Mouse (Mus musculus) cerebellum, adult 2 months (tissue): ENCODE results near the gene Klhdc4.

Experiments
- CTCF ChIP-seq: fragments of 200-500 bp; IDR thresholded peaks from 2 replicates; pipeline ENCODE4 v1.5.1; 2011; ENCODE audit warnings: low read depth, mild to moderate bottlenecking, control low read depth, low read length, moderate library complexity, borderline replicate concordance; ENCODE audit not compliant: insufficient read depth
- POLR2A ChIP-seq: fragments of 200-500 bp; IDR thresholded peaks from 2 replicates; pipeline ENCODE4 v1.6.1; 2011; ENCODE audit warnings: low read length, control low read depth, borderline replicate concordance; ENCODE audit not compliant: insufficient read depth

- TF ChIP-seq CTCF, result no peak
- TF ChIP-seq POLR2A, result no peak
Measured at GRCm38 (mm10) chr8:121843184-121843733, 13.9 kb upstream of the Klhdc4 start.
